Mouse (Mus musculus) liver, embryonic 11.5 days (tissue): ENCODE measurements around the gene Ints14. TPM values are rescaled to one million over a fixed set of nuclear protein-coding genes. Genes with fewer than 3 reads are reported as not detected.

Experiments
- ATAC-seq: fragments of 200-750 bp; cut with Nextera tagmentation; replicated peaks from 2 replicates; pipeline ENCODE4 v1.8.0; 2017; ENCODE audit warnings: moderate number of reproducible peaks, mild to moderate bottlenecking, moderate TSS enrichment, moderate library complexity; ENCODE audit not compliant: low FRiP score
- DNase-seq: peaks from one replicate; pipeline ENCODE4 v3.0.0-alpha.2; 2017; ENCODE audit warnings: low spot score
- H3K27ac ChIP-seq: fragments of 300-500 bp; sonication (generic); 2 replicates; pipeline ENCODE4 v1.5.1; 2014; ENCODE audit warnings: mild to moderate bottlenecking, low read depth, low read length, control low read depth
- H3K27me3 ChIP-seq: fragments of 300-500 bp; sonication (generic); replicated peaks from 2 replicates; pipeline ENCODE4 v1.6.1; 2014; ENCODE audit warnings: low read length, mixed read lengths; ENCODE audit not compliant: control insufficient read depth, insufficient read depth
- H3K36me3 ChIP-seq: fragments of 300-500 bp; sonication (generic); 2 replicates; pipeline ENCODE4 v1.6.1; 2014; ENCODE audit warnings: mild to moderate bottlenecking, low read length, moderate library complexity, mixed read lengths; ENCODE audit not compliant: control insufficient read depth, insufficient read depth
- H3K4me1 ChIP-seq: fragments of 300-500 bp; sonication (generic); replicated peaks from 2 replicates; pipeline ENCODE4 v1.6.1; 2014; ENCODE audit warnings: low read length, mixed read lengths; ENCODE audit not compliant: control insufficient read depth, insufficient read depth
- H3K4me2 ChIP-seq: fragments of 300-500 bp; sonication (generic); 2 replicates; pipeline ENCODE4 v1.6.1; 2014; ENCODE audit warnings: mild to moderate bottlenecking, control low read depth, moderate library complexity
- H3K4me3 ChIP-seq: fragments of 300-500 bp; sonication (generic); 2 replicates; pipeline ENCODE4 v1.5.1; 2014; ENCODE audit warnings: low read depth, low read length, control low read depth
- H3K9ac ChIP-seq: fragments of 300-500 bp; sonication (generic); 2 replicates; pipeline ENCODE4 v1.6.1; 2014; ENCODE audit warnings: low read depth, low read length, control low read depth
- H3K9me3 ChIP-seq: fragments of 300-500 bp; sonication (generic); 2 replicates; pipeline ENCODE4 v1.6.1; 2016; ENCODE audit warnings: low read length, inconsistent platforms, mixed read lengths; ENCODE audit not compliant: control insufficient read depth
- WGBS: fragments of 180-500 bp; shearing (Covaris S2); extraction: QIAGEN DNeasy Blood & Tissue Kit; methylation state at CpG from one replicate; pipeline ENCODE4 v1.1.7; 2014; 5-methylcytosine and 5-hydroxymethylcytosine counted together
- polyA plus RNA-seq: library from polyadenylated mRNA; unstranded; fragments of >200 nt; fragmentation: Nextera tagmentation; extraction: Ambion mirVana; gene quantifications from 2 replicates; pipeline ENCODE4 v1.2.1, GENCODE M21; 2014

Ints14 gene
- 58.4 and 69.8 TPM in 2 replicates for polyA plus RNA-seq

- H3K36me3 ChIP-seq, result peaks cover 14% of the 10 kb centered on the region; the same call in 1 of the 2 replicates
- DNase-seq (peak; percentile 98), ATAC-seq (peak; percentile 93)
- WGBS, result 8% methylated on average over 29 of the region's 29 CpGs
- peak within 1 kb of the TSS; percentile 96 for H3K9ac ChIP-seq
- H3K4me1 ChIP-seq, result peaks cover 12% of the 10 kb centered on the region
- H3K4me3 ChIP-seq, result peak within 1 kb of the TSS; percentile 84
- H3K9me3 ChIP-seq, result no peaks in the 10 kb centered on the region
- peak within 1 kb of the TSS; percentile 91 for H3K27ac ChIP-seq
- peak within 1 kb of the TSS; percentile 92 for H3K4me2 ChIP-seq
- H3K27me3 ChIP-seq, result no peaks in the 10 kb centered on the region
Measured at GRCm38 (mm10) chr9:64960117-64960977, at the start of gene Ints14. Ints14 (plus strand) TSS chr9:64960905.

- Histone ChIP-seq H3K27ac (no peak overlapping the region; the same call in 1 of the 2 replicates), H3K9me3 (no peaks in the 10 kb centered on the region), H3K36me3 (peaks cover 18% of the 10 kb centered on the region), H3K27me3 (no peaks in the 10 kb centered on the region), H3K4me2 (no peak overlapping the region), H3K4me3 (no peak overlapping the region), H3K4me1 (no peaks in the 10 kb centered on the region), H3K9ac (no peak overlapping the region)
- DNase-seq (no peak), ATAC-seq (no peak)
- WGBS, result 97% methylated on average over 4 of the region's 4 CpGs
Measured at GRCm38 (mm10) chr9:64913406-64913805, 47.3 kb upstream of the Ints14 start.

- H3K9ac ChIP-seq, result no peak overlapping the region
- WGBS, result 88% methylated on average over 2 of the region's 2 CpGs
- no peaks in the 10 kb centered on the region for H3K4me1 ChIP-seq
- no peaks in the 10 kb centered on the region for H3K9me3 ChIP-seq
- peaks cover 16% of the 10 kb centered on the region for H3K36me3 ChIP-seq
- ATAC-seq (no peak), DNase-seq (no peak)
- no peak overlapping the region for H3K4me2 ChIP-seq
- no peak overlapping the region for H3K4me3 ChIP-seq
- H3K27ac ChIP-seq, result no peak overlapping the region
- no peaks in the 10 kb centered on the region for H3K27me3 ChIP-seq
Measured at GRCm38 (mm10) chr9:64913973-64914372, 46.7 kb upstream of the Ints14 start.

- H3K4me3 ChIP-seq, result no peak overlapping the region
- WGBS, result 78% methylated on average over 4 of the region's 4 CpGs
- no peaks in the 10 kb centered on the region for H3K4me1 ChIP-seq
- H3K4me2 ChIP-seq, result no peak overlapping the region
- peaks cover 16% of the 10 kb centered on the region for H3K36me3 ChIP-seq
- H3K9me3 ChIP-seq, result no peaks in the 10 kb centered on the region
- no peaks in the 10 kb centered on the region for H3K27me3 ChIP-seq
- H3K9ac ChIP-seq, result no peak overlapping the region
- no peak overlapping the region for H3K27ac ChIP-seq
- ATAC-seq (no peak), DNase-seq (no peak)
Measured at GRCm38 (mm10) chr9:64914629-64915028, 46.1 kb upstream of the Ints14 start.

GRCm38 (mm10) chr9:64918560-64918959 is 42.1 kb upstream of the Ints14 start:
- Histone ChIP-seq H3K4me1 (no peaks in the 10 kb centered on the region), H3K9me3 (no peaks in the 10 kb centered on the region), H3K4me2 (peak overlapping the region; percentile 56), H3K27ac (0 out of 2 replicates have a peak overlapping the region, but pooled peaks have one; percentile 45), H3K9ac (peak overlapping the region; percentile 35), H3K27me3 (no peaks in the 10 kb centered on the region), H3K4me3 (peak overlapping the region; percentile 47), H3K36me3 (peaks cover 6% of the 10 kb centered on the region)
- DNase-seq (peak; percentile 67), ATAC-seq (peak; percentile 58; the same call in 1 of the 2 replicates)
- WGBS, result 52% methylated on average over 16 of the region's 16 CpGs

GRCm38 (mm10) chr9:64925771-64926170 is 34.9 kb upstream of the Ints14 start:
- no peak overlapping the region for H3K4me2 ChIP-seq
- DNase-seq, result no peak
- peaks cover 3% of the 10 kb centered on the region for H3K4me1 ChIP-seq
- H3K27me3 ChIP-seq, result no peaks in the 10 kb centered on the region
- no peak overlapping the region for H3K4me3 ChIP-seq
- H3K9me3 ChIP-seq, result no peaks in the 10 kb centered on the region
- no peak for ATAC-seq
- no peak overlapping the region for H3K9ac ChIP-seq
- WGBS, result 70% methylated on average over 5 of the region's 5 CpGs
- H3K27ac ChIP-seq, result no peak overlapping the region
- H3K36me3 ChIP-seq, result no peaks in the 10 kb centered on the region

GRCm38 (mm10) chr9:64926201-64926991 is 34.3 kb upstream of the Ints14 start:
- Histone ChIP-seq H3K9me3 (no peaks in the 10 kb centered on the region), H3K4me3 (no peak overlapping the region), H3K9ac (no peak overlapping the region), H3K27ac (no peak overlapping the region), H3K27me3 (no peaks in the 10 kb centered on the region), H3K4me1 (peaks cover 5% of the 10 kb centered on the region), H3K36me3 (no peaks in the 10 kb centered on the region), H3K4me2 (no peak overlapping the region)
- no peak for DNase-seq
- 76% methylated on average over 8 of the region's 8 CpGs for WGBS
- ATAC-seq, result no peak

- DNase-seq (no peak), ATAC-seq (no peak)
- peak overlapping the region; percentile 23; the same call in 1 of the 2 replicates for H3K27ac ChIP-seq
- H3K4me2 ChIP-seq, result no peak overlapping the region
- H3K9me3 ChIP-seq, result no peaks in the 10 kb centered on the region
- peaks cover 33% of the 10 kb centered on the region for H3K4me1 ChIP-seq
- no peak overlapping the region for H3K4me3 ChIP-seq
- H3K36me3 ChIP-seq, result no peaks in the 10 kb centered on the region
- H3K9ac ChIP-seq, result no peak overlapping the region
- WGBS, result 75% methylated on average over 4 of the region's 4 CpGs
- H3K27me3 ChIP-seq, result no peaks in the 10 kb centered on the region
Measured at GRCm38 (mm10) chr9:64930256-64930655, 30.4 kb upstream of the Ints14 start.
